Mouse (Mus musculus): ENCODE results near the gene Wnk2. TPM values are rescaled to one million over a fixed set of nuclear protein-coding genes. Genes with fewer than 3 reads are reported as not detected.

Wnk2 gene
- polyA plus RNA-seq, 1 experiment = 2.3 TPM

DNA sequence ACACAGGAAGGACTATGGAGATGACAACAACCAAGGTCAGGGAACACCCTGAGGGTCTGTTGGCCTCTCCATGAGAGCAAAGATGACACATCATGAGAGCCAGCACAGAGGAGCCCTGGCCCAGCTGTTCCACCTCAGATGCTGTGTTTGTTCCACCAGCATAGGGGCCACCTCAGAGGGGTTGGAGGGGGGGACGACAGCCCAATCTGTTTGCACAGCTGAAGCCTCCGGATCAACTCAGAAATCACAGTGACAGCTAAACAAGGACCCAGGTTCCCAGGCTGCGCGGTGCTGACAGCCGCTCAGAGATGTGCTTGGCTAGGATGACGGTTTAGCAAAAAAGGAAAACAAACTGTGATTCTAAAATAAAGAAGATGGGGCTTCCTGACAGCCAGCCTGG is 53.1 kb downstream of the Wnk2 start:
- WGBS = 63% methylated on average over 6 of the region's 6 CpGs
- no peak for TF ChIP-seq POLR2A (IDR thresholded peaks at IDR 0.05; ENCODE audit: low read depth, low read length)
- no peak for TF ChIP-seq CTCF (conservative IDR thresholded peaks at IDR 0.05; ENCODE audit: insufficient read depth, insufficient read length, low read depth, low read length)
- H3K36me3 ChIP-seq (ENCODE audit: control insufficient read depth, insufficient read depth, low read length) = no peaks in the 10 kb centered on the region
- DNase-seq = no peak
- no peak overlapping the region for H3K27ac ChIP-seq (ENCODE audit: insufficient read depth, low read depth, low read length)
- H3K4me1 ChIP-seq (ENCODE audit: control insufficient read depth, insufficient read depth, low read length) = no peaks in the 10 kb centered on the region
- no peak overlapping the region for H3K4me3 ChIP-seq (ENCODE audit: insufficient read depth, low read depth, low read length)
- H3K27me3 ChIP-seq (replicated peaks; ENCODE audit: control insufficient read depth, insufficient read depth, low read length) = no peaks in the 10 kb centered on the region

DNA sequence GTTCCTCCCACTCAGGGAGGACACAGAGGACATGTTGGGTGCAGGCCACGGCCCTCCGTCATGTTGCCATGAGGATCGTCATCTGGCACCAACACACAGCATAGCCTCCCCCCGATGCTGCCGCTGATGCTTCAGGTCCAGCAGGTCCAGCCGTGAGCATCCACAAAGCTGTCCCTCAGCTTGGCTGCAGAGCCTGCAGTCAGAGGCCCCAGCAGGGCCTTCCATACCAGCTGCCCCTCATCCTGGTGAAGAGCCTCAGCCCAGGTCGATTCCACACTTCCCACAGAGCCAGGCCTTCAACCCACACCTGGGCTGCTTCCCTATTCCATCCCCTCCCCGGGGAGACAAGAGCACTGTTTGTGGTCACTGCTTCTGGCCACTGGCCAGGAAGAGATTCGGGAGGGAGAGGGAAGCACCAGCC is 54.3 kb downstream of the Wnk2 start:
- Histone ChIP-seq H3K36me3 (ENCODE audit: control insufficient read depth, insufficient read depth, low read length) (no peaks in the 10 kb centered on the region), H3K27ac (ENCODE audit: insufficient read depth, low read depth, low read length) (no peak overlapping the region), H3K4me1 (ENCODE audit: control insufficient read depth, insufficient read depth, low read length) (no peaks in the 10 kb centered on the region), H3K4me3 (ENCODE audit: insufficient read depth, low read depth, low read length) (no peak overlapping the region), H3K27me3 (replicated peaks; ENCODE audit: control insufficient read depth, insufficient read depth, low read length) (no peaks in the 10 kb centered on the region)
- no peak for TF ChIP-seq POLR2A (IDR thresholded peaks at IDR 0.05; ENCODE audit: low read depth, low read length)
- TF ChIP-seq CTCF (conservative IDR thresholded peaks at IDR 0.05; ENCODE audit: insufficient read depth, insufficient read length, low read depth, low read length) = no peak
- no peak for DNase-seq
- WGBS = 61% methylated on average over 9 of the region's 9 CpGs

DNA sequence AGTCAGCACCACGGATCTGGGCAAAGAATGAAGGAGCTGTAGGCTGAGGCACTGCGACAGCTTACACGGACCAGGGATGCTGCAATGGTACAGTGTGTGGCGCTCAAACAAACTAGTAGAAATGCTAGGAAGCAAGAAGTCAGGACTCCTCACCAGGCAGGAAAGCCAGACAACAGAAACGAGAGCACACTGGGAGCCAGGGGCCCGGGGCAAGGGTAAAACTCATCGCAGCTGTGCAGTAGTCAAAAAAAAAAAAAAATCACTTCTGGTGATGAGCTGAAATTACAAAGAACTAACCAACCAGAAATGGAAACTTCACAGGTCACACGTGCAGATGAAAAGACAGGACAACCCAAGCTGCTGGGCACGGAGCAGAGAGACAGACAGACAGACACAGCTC is 55.2 kb downstream of the Wnk2 start:
- no peak for DNase-seq
- TF ChIP-seq CTCF (conservative IDR thresholded peaks at IDR 0.05; ENCODE audit: insufficient read depth, insufficient read length, low read depth, low read length) = no peak
- no peak for TF ChIP-seq POLR2A (IDR thresholded peaks at IDR 0.05; ENCODE audit: low read depth, low read length)
- Histone ChIP-seq H3K36me3 (ENCODE audit: control insufficient read depth, insufficient read depth, low read length) (no peaks in the 10 kb centered on the region), H3K4me1 (ENCODE audit: control insufficient read depth, insufficient read depth, low read length) (no peaks in the 10 kb centered on the region), H3K4me3 (ENCODE audit: insufficient read depth, low read depth, low read length) (no peak overlapping the region), H3K27me3 (replicated peaks; ENCODE audit: control insufficient read depth, insufficient read depth, low read length) (no peaks in the 10 kb centered on the region), H3K27ac (ENCODE audit: insufficient read depth, low read depth, low read length) (no peak overlapping the region)
- 79% methylated on average over 9 of the region's 9 CpGs for WGBS

DNA sequence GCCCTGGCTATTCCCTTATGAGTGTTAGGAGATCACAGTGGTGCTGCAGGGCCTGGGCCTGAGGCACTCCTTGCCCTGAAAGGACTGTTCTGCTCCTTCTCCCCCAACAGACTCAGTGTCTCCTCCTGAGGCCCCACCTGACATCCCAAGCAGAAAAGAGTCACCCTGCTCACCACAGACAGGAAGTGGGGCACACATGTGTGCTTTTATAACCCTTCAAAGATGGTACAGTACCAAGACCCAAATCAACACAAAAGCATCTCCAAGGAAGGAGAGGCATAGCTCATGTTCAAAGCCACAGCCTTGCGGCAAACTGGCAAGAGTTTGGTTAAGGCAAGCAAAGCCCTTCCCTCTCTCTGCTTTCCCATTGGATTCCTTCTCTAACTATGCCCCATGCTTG is 57.6 kb downstream of the Wnk2 start:
- 96% methylated on average over 1 of the region's 1 CpGs for WGBS
- Histone ChIP-seq H3K27ac (ENCODE audit: insufficient read depth, low read depth, low read length) (no peak overlapping the region), H3K4me1 (ENCODE audit: control insufficient read depth, insufficient read depth, low read length) (no peaks in the 10 kb centered on the region)

DNA sequence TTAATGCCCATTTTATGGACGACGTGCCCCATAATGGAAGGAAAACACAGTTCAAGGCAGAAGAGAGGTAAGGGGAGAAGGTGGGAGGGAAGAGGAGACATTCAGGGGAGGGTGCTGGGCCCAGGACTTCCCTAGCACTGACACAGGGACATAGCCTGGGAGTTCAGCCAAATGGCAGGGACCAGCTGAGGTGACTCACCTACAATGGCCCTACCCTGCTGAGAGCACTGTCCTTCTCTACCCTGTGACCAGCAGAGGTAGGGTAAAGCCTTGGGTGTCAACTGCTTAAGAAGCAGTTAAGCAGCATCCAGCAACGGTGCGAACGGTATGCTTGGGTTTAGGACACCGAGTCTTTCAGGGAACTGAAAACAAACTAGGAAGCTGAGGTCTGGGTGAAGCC is 58.9 kb downstream of the Wnk2 start:
- Histone ChIP-seq H3K36me3 (ENCODE audit: control insufficient read depth, insufficient read depth, low read length) (no peaks in the 10 kb centered on the region), H3K27ac (ENCODE audit: insufficient read depth, low read depth, low read length) (no peak overlapping the region), H3K4me3 (ENCODE audit: insufficient read depth, low read depth, low read length) (no peak overlapping the region), H3K4me1 (ENCODE audit: control insufficient read depth, insufficient read depth, low read length) (no peaks in the 10 kb centered on the region), H3K27me3 (replicated peaks; ENCODE audit: control insufficient read depth, insufficient read depth, low read length) (no peaks in the 10 kb centered on the region)
- TF ChIP-seq POLR2A (IDR thresholded peaks at IDR 0.05; ENCODE audit: low read depth, low read length) (no peak), CTCF (conservative IDR thresholded peaks at IDR 0.05; ENCODE audit: insufficient read depth, insufficient read length, low read depth, low read length) (no peak)
- 84% methylated on average over 6 of the region's 6 CpGs for WGBS
- peak; percentile 10 for DNase-seq

More for the DNA sequence above, 57.6 kb downstream of the Wnk2 start:
- TF ChIP-seq CTCF (conservative IDR thresholded peaks at IDR 0.05; ENCODE audit: insufficient read depth, insufficient read length, low read depth, low read length) (no peak), POLR2A (IDR thresholded peaks at IDR 0.05; ENCODE audit: low read depth, low read length) (no peak)
- DNase-seq = no peak
- Histone ChIP-seq H3K27me3 (replicated peaks; ENCODE audit: control insufficient read depth, insufficient read depth, low read length) (no peaks in the 10 kb centered on the region), H3K4me3 (ENCODE audit: insufficient read depth, low read depth, low read length) (no peak overlapping the region), H3K36me3 (ENCODE audit: control insufficient read depth, insufficient read depth, low read length) (no peaks in the 10 kb centered on the region)

DNA sequence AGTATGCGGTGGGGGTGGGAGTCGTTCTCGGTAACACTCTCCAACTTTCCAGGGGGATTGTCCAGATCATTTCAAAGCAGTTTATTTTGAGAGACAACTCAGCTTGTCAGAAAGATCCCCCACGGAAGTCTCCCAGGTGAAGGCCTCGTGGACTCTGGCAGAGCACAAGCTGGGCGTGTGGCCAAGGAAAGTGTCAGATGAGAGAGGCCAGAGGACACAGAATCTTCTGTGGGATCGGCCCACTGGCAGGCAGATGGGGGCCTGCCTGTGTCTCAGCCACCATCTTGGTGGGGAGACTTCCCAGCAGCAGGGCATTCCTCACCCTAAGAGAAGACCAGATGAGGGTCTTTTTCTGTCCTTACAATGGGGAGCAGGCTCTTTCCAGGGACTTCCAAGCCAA is 60.4 kb downstream of the Wnk2 start:
- WGBS = 52% methylated on average over 7 of the region's 7 CpGs
- DNase-seq = peak; percentile 85
- Histone ChIP-seq H3K27me3 (replicated peaks; ENCODE audit: control insufficient read depth, insufficient read depth, low read length) (no peaks in the 10 kb centered on the region), H3K36me3 (ENCODE audit: control insufficient read depth, insufficient read depth, low read length) (no peaks in the 10 kb centered on the region), H3K4me1 (ENCODE audit: control insufficient read depth, insufficient read depth, low read length) (no peaks in the 10 kb centered on the region), H3K27ac (ENCODE audit: insufficient read depth, low read depth, low read length) (no peak overlapping the region), H3K4me3 (ENCODE audit: insufficient read depth, low read depth, low read length) (no peak overlapping the region)
- TF ChIP-seq POLR2A (IDR thresholded peaks at IDR 0.05; ENCODE audit: low read depth, low read length) = no peak
- TF ChIP-seq CTCF (conservative IDR thresholded peaks at IDR 0.05; ENCODE audit: insufficient read depth, insufficient read length, low read depth, low read length) = no peak

DNA sequence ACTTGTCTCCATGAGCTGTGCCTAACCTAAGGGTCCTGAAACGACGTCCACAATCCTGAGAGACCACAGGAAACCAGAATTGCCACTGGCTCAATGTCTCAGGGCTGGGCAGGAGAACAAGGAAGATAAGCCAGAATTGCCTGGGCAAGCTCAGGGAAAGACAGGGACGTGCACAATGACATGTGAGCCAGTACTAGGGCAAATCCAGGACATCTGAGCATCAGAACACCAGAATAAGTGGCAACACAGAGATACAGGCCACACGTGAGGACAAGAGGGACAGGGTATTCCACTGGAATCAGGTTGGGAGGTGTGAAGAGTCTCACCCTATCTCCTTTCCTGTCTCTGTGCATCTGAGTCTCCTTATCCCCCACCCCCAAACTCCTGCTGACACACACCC is 61.4 kb downstream of the Wnk2 start:
- H3K27me3 ChIP-seq (replicated peaks; ENCODE audit: control insufficient read depth, insufficient read depth, low read length) = no peaks in the 10 kb centered on the region
- TF ChIP-seq CTCF (conservative IDR thresholded peaks at IDR 0.05; ENCODE audit: insufficient read depth, insufficient read length, low read depth, low read length) (no peak), POLR2A (IDR thresholded peaks at IDR 0.05; ENCODE audit: low read depth, low read length) (no peak)
- DNase-seq = no peak
- H3K27ac ChIP-seq (ENCODE audit: insufficient read depth, low read depth, low read length) = no peak overlapping the region
- H3K4me1 ChIP-seq (ENCODE audit: control insufficient read depth, insufficient read depth, low read length) = no peaks in the 10 kb centered on the region
- H3K36me3 ChIP-seq (ENCODE audit: control insufficient read depth, insufficient read depth, low read length) = no peaks in the 10 kb centered on the region
- H3K4me3 ChIP-seq (ENCODE audit: insufficient read depth, low read depth, low read length) = no peak overlapping the region
- 86% methylated on average over 4 of the region's 4 CpGs for WGBS

DNA sequence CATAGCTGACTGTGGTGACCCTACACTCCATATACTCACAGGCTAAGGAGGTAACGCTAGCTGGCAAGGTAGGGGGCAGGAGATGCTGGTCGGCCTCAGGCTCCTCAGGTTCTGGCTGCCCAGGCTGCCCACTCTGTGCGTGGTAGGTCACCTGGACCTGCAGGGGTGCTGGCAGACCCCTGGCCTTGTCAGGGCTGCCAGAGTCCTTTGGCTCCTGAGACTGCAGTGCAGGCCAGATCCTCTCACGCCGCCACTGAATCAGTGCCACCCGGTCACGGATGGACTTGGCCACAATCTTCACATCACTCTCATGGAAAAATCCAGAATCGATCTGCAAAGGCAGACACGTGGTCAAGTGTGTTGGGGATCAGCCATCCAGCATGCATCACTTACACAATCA is 62.6 kb downstream of the Wnk2 start:
- Histone ChIP-seq H3K4me1 (ENCODE audit: control insufficient read depth, insufficient read depth, low read length) (no peaks in the 10 kb centered on the region), H3K36me3 (ENCODE audit: control insufficient read depth, insufficient read depth, low read length) (no peaks in the 10 kb centered on the region), H3K4me3 (ENCODE audit: insufficient read depth, low read depth, low read length) (no peak overlapping the region), H3K27me3 (replicated peaks; ENCODE audit: control insufficient read depth, insufficient read depth, low read length) (no peaks in the 10 kb centered on the region), H3K27ac (ENCODE audit: insufficient read depth, low read depth, low read length) (no peak overlapping the region)
- DNase-seq = no peak
- TF ChIP-seq POLR2A (IDR thresholded peaks at IDR 0.05; ENCODE audit: low read depth, low read length) (no peak), CTCF (conservative IDR thresholded peaks at IDR 0.05; ENCODE audit: insufficient read depth, insufficient read length, low read depth, low read length) (no peak)
- WGBS = 91% methylated on average over 9 of the region's 9 CpGs
